Mouse (Mus musculus): ENCODE data around the gene Tfap4. TPM values are rescaled to one million over a fixed set of nuclear protein-coding genes. Genes with fewer than 3 reads are reported as not detected.
"Not testable (repeated sequence)": the region's sequence is repeated elsewhere in the genome, so short reads cannot be mapped to it uniquely, and the experiment has no call there.

Tfap4 gene
- total RNA-seq, 2 experiments from 2014 or later: 3.2 to 4.5 TPM

DNA sequence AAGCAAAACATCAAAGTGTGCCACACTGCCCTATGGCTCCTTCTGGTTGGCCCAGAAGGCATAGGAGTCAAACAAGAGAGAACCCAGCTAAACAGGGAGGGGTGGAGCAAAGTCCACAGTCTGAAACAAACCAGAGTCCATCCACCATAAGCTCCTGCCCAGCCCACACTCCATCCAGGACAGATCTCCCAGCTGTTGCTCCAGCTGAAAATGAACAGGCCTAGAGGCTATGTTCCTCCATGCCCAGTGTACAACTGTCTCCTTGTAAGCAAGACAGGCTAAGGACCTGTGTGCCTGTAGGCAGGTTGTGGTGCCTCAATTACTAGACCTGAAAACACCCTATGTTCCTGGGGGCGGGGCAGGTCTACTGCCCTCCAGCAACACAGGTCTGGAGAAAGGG lies 2.6 kb downstream of the Tfap4 start:
- no peak for DNase-seq (ENCODE audit: low spot score in 2 of 2)

DNA sequence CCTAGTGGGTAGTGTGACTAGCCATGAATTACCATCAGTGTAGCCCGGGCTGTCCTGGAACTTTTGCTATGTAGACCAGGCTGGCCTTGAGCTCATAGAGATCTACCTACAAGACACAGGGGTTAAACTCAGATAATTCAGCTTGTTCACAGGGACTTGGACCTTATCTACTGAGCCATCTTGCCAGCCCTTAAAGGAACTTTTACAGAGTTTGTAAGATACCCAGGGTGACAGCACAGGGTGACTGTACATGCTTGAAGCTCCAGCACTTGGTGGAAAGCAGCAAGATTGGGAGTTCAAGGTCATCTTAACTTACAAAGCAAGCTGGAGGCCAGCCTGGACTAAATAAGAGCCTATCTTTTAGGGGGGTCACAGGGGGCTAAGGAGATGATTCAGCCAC lies 4.1 kb downstream of the Tfap4 start:
- no peak for DNase-seq (ENCODE audit: low spot score in 2 of 2)

DNA sequence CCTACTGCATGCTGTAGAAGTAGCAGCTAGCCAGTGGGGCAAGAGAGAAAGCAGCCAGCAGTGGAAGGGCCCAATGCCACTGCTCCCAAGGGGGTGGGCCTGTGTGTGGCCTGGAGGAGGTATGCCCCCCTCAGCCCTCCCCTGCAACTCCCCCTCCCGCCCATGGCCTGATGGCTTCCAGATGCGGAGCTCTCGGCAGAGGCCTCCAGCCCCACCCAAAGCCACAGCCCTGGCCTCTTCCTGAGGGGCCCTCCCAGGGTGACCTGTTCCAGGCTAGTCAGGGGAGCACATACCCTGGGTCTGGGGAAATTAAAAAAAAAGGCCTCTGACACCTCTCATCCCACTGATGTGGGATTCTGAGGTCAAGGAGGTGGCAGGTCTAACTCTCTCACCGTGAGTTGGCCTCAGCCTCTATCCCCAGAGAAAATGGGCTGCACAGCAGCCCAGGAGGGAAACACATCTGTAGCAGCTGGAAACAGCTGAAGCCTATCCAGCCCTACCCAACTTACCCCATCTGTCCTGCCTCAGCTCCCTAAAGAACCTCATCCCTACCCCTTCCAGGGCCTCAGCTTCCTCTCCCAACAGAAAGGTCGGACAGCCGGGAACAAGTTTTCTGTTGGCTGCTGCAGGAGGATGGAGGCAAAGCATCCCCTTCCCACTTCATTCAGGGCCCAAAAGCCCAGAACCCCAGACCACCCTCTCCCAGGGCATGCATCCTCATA lies 6.7 kb downstream of the Tfap4 start:
- DNase-seq (ENCODE audit: low spot score in 2 of 2): no peak

DNA sequence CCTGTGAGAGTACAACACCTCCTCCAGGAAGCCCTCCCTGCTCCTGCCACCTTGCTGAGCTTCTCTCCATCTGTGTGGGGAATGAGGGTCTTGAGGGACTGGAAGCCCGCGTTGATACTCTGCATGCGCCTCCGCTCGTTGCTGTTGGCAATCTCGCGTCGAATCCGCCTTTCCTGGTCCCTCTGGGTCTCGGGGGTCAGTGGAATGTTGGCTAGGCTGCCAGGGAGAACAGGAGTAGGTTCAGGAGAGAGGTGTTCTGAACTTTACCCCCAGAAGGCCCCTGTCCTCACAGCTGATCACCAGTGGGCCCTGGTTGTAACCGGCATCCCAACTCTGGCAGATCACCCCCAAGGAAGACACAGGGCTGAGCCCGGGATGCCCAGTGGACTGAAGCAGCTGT lies 7.8 kb downstream of the Tfap4 start:
- DNase-seq (ENCODE audit: low spot score in 2 of 2): no peak

DNA sequence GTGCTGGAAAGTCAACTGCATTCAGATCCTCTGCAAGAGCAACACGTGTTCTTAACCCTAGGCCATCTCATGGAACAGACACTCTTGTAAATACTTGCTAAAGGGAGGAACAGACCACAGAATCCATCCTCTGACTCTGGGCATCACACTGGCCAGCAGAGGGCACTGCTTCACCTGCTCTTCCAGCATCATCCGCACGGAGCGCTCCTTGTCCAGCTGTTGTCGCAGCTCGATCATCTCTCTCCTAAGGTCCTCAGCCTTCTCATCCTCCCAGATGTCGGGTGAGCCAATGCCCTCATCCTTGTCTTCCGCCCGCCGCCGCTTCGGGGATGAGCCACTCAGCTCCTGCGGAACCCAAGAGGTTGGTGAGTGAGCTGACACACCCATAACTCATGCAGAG lies 8.6 kb downstream of the Tfap4 start:
- DNase-seq (ENCODE audit: low spot score in 2 of 2): peak in 1 of 2 experiments; percentile 41

DNA sequence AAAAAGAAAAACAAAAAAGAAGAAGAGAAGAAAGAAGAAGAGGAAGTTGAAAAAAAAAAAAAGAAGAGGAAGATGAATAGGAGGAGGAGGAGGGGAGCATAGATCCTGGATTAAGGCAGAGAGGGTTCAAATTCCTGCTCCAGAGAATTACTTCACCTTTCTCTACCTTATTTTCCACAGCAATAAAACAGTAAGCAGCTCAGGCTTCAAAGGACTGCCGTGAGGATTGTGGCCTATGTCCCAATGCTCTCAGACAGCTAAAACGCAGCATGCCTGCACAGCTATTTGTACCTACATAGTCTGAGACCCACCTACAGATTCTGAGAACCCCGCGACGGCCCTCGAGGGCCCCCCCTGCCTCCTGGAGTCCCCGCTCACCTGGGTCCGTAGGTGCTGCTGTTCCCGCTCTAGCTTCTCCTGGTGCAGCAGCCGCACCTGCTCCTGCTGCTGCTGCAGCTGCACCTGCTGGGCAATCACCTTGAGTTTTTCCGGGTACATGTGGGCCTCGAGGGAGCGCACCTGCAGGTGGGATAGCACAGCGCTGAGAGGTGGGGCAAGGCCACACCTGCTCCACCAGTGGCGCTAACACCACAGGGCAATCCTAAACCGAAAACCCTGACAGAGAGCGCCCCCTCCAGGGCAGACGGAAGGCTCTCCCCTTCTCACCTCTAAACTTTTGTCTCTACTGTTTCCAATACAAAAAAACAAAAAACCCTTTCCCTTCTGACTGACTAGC lies 10.5 kb downstream of the Tfap4 start:
- DNase-seq (ENCODE audit: low spot score in 2 of 2): no peak

DNA sequence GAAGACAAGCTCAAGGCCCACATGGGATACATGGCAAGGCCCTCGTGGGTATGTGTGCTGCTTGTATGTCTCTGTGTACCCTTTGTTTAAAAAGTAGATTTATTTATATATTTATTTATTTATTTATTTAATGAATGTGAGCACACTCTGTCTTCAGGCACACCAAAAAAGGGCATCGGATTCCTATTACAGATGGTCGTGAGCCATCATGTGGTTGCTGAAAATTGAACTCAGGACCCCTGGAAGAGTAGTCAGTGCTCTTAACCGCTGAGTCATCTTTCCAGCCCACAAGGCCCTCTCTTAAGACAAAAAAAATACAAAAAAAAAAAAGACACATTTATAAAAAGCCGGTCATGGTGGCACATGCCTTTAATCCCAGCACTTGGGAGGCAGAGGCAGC lies 12.0 kb downstream of the Tfap4 start:
- no peak for DNase-seq (ENCODE audit: low spot score in 2 of 2)

DNA sequence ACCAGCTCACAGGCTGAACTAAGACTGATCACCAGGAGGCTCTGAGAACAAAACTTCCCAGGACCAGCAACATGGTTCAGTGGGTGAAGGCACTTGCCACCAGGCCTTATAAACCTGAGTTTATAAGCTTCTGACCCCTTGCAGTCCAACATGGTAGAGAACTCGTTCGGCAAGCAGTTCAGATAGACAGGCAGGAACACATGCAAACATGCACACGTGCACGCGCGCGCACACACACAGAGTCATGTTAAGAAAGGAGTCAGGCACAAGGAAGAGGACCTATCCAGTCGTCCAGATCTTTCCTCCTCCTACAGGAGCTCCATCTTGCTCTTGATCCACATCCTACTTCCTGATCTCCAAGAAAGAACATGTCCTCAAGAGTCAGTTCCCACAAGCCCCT lies 12.8 kb downstream of the Tfap4 start:
- DNase-seq (ENCODE audit: low spot score in 2 of 2): no peak

DNA sequence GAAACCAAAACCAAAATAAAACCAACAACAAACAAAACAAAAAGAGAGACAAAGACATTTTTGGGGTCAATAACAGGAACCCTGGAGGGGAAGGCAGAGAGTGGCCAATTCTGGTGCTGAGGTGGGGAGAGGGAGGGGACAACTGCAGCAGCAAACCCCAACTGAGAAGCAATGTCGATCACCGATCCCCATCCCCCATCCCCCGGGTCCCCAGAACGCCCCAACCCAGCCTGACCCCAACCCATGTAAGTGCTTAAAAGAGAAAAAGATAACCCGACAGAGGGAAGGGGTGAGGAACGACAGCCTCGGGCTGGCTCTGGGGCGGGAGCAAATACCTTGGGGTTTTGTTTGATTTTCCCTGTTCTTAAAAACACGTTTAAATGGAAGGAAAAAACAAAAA lies 14.8 kb downstream of the Tfap4 start:
- DNase-seq (ENCODE audit: low spot score in 2 of 2): no peak

DNA sequence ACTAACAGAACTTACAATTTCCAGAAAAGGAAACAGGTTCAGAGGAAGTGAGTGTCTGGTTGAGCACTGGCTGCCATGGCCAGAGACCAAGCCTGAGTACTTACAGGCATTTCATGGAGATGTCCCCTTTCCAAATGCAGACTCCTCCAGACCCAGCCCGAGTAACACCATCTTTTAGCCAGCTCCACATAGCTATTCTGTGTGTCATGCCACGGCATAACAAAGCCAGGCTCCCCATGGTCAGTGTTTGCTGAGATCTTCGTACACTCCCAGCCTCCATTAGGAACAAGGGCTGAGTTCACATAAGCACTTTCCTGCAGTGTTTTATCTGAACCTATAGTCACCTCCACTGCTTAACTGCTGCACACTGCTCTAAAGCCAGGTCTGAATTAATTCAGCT lies 16.4 kb downstream of the Tfap4 start:
- no peak for DNase-seq (ENCODE audit: low spot score in 2 of 2)

DNA sequence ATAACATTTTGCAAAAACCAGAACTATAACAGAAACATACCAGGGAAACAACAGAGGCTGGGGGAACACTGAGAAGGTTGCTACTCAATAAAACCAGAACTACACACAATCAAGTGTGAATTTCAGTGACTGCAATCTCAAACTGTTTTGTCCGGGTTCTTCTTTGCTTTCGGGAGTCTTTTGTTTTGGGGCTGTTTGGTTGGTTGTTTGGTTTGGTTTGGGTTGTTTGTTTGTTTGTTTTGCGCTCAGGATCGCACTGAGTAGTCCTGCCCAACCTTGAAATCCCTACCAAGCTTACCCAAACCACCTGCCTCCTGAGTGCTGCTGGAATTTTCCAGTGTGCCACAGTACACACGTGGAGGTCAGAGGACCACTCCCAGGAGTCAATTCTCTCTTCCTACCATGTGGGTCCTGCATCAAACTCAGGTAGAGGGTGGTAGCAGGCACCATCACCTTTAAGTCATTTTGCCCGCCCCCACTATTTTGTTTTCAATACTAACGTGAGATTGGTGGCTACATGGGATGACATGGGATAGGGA lies 17.3 kb downstream of the Tfap4 start:
- no peak for DNase-seq (ENCODE audit: low spot score in 2 of 2)

DNA sequence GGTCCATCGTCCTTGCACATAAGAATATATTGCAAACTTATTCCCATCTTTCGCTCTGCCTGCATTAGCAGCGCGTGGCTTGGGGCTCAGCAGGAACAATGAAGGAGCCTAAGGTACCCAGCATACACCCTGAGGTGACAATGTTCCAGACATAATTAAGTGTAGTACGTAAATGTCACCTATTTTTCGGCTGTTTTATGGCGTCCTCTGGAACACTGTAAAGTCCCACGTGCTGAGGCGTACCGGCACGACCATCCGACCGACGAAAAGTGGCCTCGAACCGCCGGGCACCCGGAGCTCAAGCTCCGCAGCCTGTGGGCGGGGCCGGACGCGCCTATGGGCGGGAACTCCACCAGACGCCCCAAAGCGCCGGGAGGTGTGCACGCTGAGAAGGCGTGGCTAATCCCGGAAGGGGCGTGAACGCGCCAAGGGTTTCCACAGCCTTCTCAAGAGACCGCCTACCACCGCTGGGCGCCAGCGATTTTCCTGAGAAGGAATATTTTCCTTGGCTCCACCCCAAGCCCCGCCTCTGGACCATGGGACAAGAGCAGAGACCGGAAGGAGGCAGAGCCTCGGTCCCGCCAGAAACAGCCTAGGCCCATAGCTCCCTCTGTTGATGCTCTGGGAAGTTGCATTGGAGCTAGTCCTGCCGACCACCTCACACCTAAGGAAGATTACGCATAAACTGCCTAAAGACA lies 18.0 kb downstream of the Tfap4 start, which contains the start of gene Srl:
Srl (minus strand) TSS at position 316 of the 698 bp plus-strand sequence.
- peak; percentile 99 to 100 for DNase-seq (ENCODE audit: low spot score in 2 of 2)

DNA sequence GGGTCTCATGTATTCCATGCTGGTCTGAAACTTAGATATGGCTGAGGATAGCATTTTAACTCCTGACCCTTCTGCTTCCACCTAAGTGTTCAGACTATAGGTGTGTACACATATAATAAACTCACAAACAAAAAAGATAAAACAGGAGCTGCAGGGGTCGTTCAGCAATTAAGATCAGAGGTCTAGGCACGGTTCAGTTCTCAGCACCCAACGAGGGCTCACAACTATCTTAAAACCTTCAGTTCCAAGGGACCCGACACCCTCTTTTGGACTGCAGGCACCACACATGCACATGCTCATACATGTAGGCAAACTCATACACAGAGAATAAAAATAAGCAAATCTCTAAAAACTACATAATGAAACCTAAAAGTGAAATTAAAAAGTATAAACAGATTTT lies 18.6 kb downstream of the Tfap4 start:
- no peak for DNase-seq (ENCODE audit: low spot score in 2 of 2)

DNA sequence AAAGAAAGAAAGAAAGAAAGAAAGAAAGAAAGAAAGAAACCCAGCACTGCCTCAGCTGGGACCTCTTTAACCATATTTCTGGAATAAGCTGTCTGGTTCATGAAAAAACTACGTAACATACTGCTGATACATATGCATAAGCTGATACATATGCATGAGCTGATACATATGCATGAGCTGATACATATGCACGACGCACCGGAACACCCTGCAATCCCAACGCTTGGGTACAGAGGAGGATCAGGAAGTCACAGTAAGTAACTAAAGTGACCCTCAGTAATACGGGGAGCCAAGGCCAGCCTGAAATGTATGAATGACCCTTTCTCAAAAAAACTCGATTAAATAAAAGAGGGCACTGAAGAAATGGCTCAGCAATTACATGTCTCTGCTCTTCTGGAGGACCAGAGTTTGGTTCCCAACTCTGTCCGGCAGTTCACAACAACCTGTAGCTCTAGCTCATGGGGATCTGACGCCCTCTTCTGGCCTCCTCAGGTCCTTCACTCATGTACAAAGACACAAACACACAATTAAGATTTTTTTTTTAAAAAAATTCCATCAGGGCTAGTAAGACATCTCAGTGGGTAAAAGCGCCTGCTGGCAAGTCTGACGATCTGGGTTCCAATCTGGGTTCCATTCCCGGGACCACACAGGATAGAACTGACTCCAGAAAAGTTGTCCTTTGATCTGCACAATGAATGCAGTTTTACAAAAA lies 19.4 kb downstream of the Tfap4 start:
- DNase-seq (ENCODE audit: low spot score in 2 of 2): no peak

DNA sequence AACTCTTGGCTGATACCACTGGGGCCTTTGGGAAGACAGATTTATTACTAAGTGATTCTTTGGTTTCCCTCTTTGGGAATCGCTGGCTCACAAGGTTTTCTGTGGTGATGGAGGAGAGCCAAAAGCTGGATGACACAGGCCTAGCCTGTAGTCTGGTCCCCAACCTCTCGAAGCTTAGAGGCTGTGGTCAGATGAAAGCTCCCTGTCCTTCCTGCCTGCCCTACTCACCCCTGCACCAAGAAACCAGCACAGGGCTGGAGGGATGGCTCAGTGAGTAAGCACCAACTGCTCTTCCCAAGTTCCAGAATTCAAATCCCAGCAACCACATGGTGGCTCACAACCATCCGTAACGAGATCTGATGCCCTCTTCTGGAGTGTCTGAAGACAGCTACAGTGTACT lies 20.1 kb downstream of the Tfap4 start:
- DNase-seq (ENCODE audit: low spot score in 2 of 2): no peak

DNA sequence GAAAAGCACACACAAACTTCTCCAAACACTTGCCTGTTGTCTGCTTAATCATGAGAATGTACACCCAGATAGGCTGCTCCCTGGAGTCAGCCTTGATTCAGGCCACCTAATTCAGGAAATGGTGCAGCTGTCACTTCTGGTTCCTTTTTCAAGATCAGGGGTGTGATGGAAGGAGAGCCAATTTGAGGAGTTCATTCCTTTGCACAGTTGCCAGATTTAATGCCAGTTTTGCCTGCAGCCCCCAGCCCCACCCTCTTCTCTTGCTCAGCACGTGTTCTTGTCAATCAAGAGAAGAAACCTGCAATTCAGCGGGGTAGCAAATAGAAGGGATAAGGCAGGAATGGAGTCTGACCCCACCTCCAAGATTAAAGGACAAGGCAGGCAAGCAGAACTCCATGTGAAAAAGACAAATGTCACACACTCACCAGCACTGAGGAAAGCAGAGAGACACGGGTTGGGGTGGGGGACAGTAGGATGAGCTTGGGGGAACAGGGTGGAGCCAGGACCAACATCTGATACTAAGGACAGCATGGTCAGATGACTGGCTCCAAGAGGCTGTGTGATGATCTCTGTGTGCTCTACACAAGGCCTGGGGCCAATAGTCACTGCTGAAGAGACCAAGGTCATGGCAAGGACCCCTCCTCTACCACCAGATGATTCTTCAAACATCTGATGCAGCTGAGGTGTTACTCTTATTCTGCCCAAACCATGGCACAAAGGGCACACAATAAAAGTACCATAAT lies 21.9 kb downstream of the Tfap4 start:
- no peak for DNase-seq (ENCODE audit: low spot score in 2 of 2)

DNA sequence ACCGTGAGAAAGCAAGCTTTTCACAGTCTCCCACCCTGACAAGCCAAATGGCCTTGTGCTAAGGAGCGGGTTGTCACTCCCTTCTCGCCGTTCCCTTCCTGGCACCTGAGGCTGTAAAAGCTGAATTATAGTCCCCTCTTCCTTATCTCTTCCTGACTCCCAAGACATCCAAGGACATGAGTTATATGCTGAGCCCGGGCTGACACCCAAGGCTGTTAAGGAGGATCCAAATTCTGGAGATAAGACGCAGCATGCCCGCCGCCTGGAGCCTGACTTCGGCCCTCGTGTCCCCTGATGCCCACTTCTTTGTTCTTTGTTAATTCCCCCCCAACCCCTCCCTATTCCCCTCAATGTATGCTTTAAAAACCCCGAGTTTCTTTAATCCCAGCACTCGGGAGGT lies 32.3 kb downstream of the Tfap4 start:
- DNase-seq (ENCODE audit: low spot score in 2 of 2): not testable (repeated sequence)

DNA sequence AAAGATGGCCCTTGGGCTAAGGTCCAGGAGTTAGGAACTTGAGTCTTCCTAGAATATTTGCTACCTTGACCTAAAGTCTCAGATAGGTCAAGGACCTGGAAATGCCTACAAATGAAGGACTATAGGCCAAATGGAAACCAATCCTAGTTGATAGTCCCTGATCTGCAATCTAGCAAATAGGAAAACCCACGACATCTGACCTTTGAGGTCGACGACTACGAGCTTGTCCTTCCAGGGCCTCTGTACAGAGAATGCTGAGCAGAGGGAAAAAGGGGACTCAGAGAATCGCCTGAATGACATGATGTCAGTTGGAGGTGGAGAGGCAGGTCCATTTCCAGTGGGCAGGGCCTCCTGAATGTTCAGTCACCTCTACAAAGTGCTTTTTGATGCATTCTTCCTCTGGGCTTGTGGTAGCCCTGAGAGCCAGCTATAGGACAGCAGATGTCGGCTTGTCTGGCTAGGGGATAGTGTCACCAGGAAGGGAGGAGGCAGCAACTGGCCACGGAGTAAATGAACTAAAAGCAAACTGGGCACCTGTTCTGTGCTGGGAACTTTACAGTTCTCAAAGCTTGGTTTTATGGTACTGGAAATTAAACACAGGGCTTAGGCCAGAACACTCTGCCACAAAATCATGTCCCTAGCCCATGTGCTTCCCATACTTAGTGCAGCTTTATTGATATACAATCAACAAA lies 36.2 kb downstream of the Tfap4 start:
- no peak for DNase-seq (ENCODE audit: low spot score in 2 of 2)

DNA sequence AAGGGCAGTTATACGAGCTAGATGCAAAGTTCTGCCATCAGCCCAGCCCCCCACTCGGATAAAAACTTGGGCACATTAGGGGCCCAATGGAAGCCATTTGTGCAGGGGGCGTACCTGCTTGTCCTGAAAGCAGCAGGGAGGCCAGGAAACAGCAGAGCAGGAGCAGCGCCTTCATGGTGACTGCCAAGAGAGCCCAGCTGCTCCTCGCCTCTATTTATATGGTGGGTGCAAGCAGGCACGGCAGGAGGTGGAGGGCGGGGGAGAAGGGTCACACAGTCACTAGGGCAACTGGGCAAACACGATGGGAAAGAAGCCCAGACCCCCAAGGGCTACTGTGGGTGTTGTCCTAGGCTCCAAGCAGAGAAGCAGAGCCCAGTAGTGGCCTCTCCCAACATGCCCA lies 36.8 kb downstream of the Tfap4 start:
- no peak for DNase-seq (ENCODE audit: low spot score in 2 of 2)
